Mouse (Mus musculus) ES-Bruce4 (cell line): ENCODE measurements at regions not wholly inside any gene's neighbourhood (a gene's known extent, or its start where the extent isn't known, plus 50 kb on each side); places are given as distances from the start of the nearest gene placed in this dataset.

Experiments
- CTCF ChIP-seq: IDR thresholded peaks from one replicate; pipeline ENCODE4 v1.8.1; 2011; ENCODE audit warnings: low read depth, low read length
- EP300 ChIP-seq: IDR thresholded peaks from 2 replicates; pipeline ENCODE4 v1.6.1; 2011; ENCODE audit warnings: low read depth, low read length; ENCODE audit not compliant: insufficient read depth
- POLR2A ChIP-seq: IDR thresholded peaks from one replicate; pipeline ENCODE4 v1.8.1; 2011; ENCODE audit warnings: low read length; ENCODE audit not compliant: insufficient read depth

- no peak for TF ChIP-seq EP300
- no peak for TF ChIP-seq CTCF
- TF ChIP-seq POLR2A: no peak
These were observed 312.4 kb upstream of the Rbfox1 start for GRCm38 (mm10) chr16:5572780-5573179.
